Mouse (Mus musculus): ENCODE data around the gene Rasgrp4. TPM values are rescaled to one million over a fixed set of nuclear protein-coding genes. Genes with fewer than 3 reads are reported as not detected.
"Not testable (repeated sequence)": the region's sequence is repeated elsewhere in the genome, so short reads cannot be mapped to it uniquely, and the experiment has no call there.

Gene Rasgrp4
- total and polyA plus RNA-seq, 3 experiments, result 0.26 to 3.2 (median 1.4) TPM

- in situ Hi-C loops (cut with MboI; ENCODE audit: low pct_ligation_motif_present, low pct_unique_long_range_greater_than_20kb, low sequenced_read_pairs) (no loop called here), dilution Hi-C loops (cut with MboI; ENCODE audit: extremely low pct_ligation_motif_present, extremely low pct_unique_long_range_greater_than_20kb, low sequenced_read_pairs) (no loop called here)
- no peaks in the 10 kb centered on the region for H3K27me3 ChIP-seq (replicated peaks)
- no peak overlapping the region for H3K9ac ChIP-seq (ENCODE audit: insufficient read depth, low read depth)
- H3K4me1 ChIP-seq (ENCODE audit: control insufficient read depth in 1 of 2, insufficient read depth in 2 of 2), result peaks cover 4 to 14% of the 10 kb centered on the region in 2 experiments; a peak in 3 of 4 replicates
- peak overlapping the region; percentile 45 for H3K4me2 ChIP-seq (ENCODE audit: insufficient read depth, low read depth, poor library complexity, severe bottlenecking)
- TF ChIP-seq BHLHE40 (IDR thresholded peaks at IDR 0.05; ENCODE audit: low read depth, low read length) (no peak), SIN3A (IDR thresholded peaks at IDR 0.05; ENCODE audit: low read length) (no peak), ZMIZ1 (IDR thresholded peaks at IDR 0.05; ENCODE audit: low read depth, low read length) (no peak), KAT2A (IDR thresholded peaks at IDR 0.05; ENCODE audit: insufficient replicate concordance, low read length) (no peak), ZC3H11A (IDR thresholded peaks at IDR 0.05; ENCODE audit: low read depth, low read length) (no peak), TCF12 (IDR thresholded peaks at IDR 0.05; ENCODE audit: low read depth, low read length) (no peak), EP300 (IDR thresholded peaks at IDR 0.05; ENCODE audit: low read length) (no peak), CHD1 (IDR thresholded peaks at IDR 0.05; ENCODE audit: low read depth, low read length) (no peak), SMC3 (IDR thresholded peaks at IDR 0.05; ENCODE audit: low read depth, low read length) (no peak), POLR2AphosphoS2 (IDR thresholded peaks at IDR 0.05; ENCODE audit: low read depth, low read length) (no peak), CHD2 (IDR thresholded peaks at IDR 0.05; ENCODE audit: low read length) (no peak), IRF4 (IDR thresholded peaks at IDR 0.05; ENCODE audit: low read depth, low read length) (no peak), USF2 (conservative IDR thresholded peaks at IDR 0.05; ENCODE audit: low read depth, low read length) (no peak), RAD21 (IDR thresholded peaks at IDR 0.05; ENCODE audit: low read depth, low read length) (no peak)
- peaks cover 37% of the 10 kb centered on the region for H3K79me2 ChIP-seq (replicated peaks; ENCODE audit: control insufficient read depth, extremely low read depth, insufficient read depth, poor library complexity, severe bottlenecking)
- peaks cover 19 to 30% of the 10 kb centered on the region in 2 experiments for H3K36me3 ChIP-seq (replicated peaks in 1 of 2; ENCODE audit: control insufficient read depth in 1 of 2, insufficient read depth in 1 of 2, low read length in 1 of 2)
- no peak for DNase-seq (ENCODE audit: extremely low read depth)
- H3K27ac ChIP-seq (ENCODE audit: insufficient read depth, low read depth), result no peak overlapping the region
- peak overlapping the region in 2 of 3 experiments; percentile 48 to 90 for H3K4me3 ChIP-seq (replicated peaks in 1 of 3; ENCODE audit: low read depth in 2 of 3, low read length in 2 of 3, poor library complexity in 1 of 3)
- H3K9me3 ChIP-seq (replicated peaks; ENCODE audit: low read length), result no peaks in the 10 kb centered on the region
These were observed 46.2 kb downstream of the Rasgrp4 start for GRCm38 (mm10) chr7:29180854-29181236.

DNA sequence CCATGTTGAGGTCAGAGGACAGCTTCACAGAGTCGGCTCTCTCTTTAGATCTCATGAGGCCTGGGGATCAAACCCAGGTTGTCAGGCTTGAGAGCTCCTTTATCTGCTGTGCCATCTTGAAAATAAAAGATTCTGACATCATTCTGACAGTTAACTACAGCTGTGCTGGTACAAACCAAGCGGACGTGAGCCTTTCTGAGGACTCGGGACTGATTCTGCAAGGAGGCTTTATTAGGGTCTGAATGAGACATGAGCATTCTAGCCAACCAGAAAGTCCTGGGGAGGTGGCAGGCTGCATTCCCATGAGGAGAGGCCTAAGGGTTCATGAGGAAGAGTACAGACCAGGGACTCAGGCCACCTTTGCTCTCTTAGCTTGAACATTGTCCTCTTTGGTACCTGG lies 46.7 kb downstream of the Rasgrp4 start:
- Histone ChIP-seq H3K4me1 (ENCODE audit: control insufficient read depth in 1 of 2, insufficient read depth in 2 of 2) (peaks cover 4 to 14% of the 10 kb centered on the region in 2 experiments; a peak in 3 of 4 replicates), H3K79me2 (replicated peaks; ENCODE audit: control insufficient read depth, extremely low read depth, insufficient read depth, poor library complexity, severe bottlenecking) (peaks cover 37% of the 10 kb centered on the region), H3K36me3 (replicated peaks in 1 of 2; ENCODE audit: control insufficient read depth in 1 of 2, insufficient read depth in 1 of 2, low read length in 1 of 2) (peaks cover 14 to 25% of the 10 kb centered on the region in 2 experiments)
- H3K9ac ChIP-seq (ENCODE audit: insufficient read depth, low read depth); in situ Hi-C loops (cut with MboI; ENCODE audit: low pct_ligation_motif_present, low pct_unique_long_range_greater_than_20kb, low sequenced_read_pairs); H3K27me3 ChIP-seq (replicated peaks); DNase-seq (ENCODE audit: extremely low read depth); H3K9me3 ChIP-seq (replicated peaks; ENCODE audit: low read length); H3K4me3 ChIP-seq (replicated peaks in 1 of 3; ENCODE audit: low read depth in 2 of 3, low read length in 2 of 3, poor library complexity in 1 of 3); H3K27ac ChIP-seq (ENCODE audit: insufficient read depth, low read depth); dilution Hi-C loops (cut with MboI; ENCODE audit: extremely low pct_ligation_motif_present, extremely low pct_unique_long_range_greater_than_20kb, low sequenced_read_pairs); H3K4me2 ChIP-seq (ENCODE audit: insufficient read depth, low read depth, poor library complexity, severe bottlenecking): not testable (repeated sequence)

GRCm38 (mm10) chr7:29194230-29194629 lies 59.6 kb downstream of the Rasgrp4 start:
- H3K27ac ChIP-seq (ENCODE audit: insufficient read depth, low read depth); in situ Hi-C loops (cut with MboI; ENCODE audit: low pct_ligation_motif_present, low pct_unique_long_range_greater_than_20kb, low sequenced_read_pairs); H3K9me3 ChIP-seq (replicated peaks; ENCODE audit: low read length); H3K79me2 ChIP-seq (replicated peaks; ENCODE audit: control insufficient read depth, extremely low read depth, insufficient read depth, poor library complexity, severe bottlenecking); H3K36me3 ChIP-seq (replicated peaks in 1 of 2; ENCODE audit: control insufficient read depth in 1 of 2, insufficient read depth in 1 of 2, low read length in 1 of 2); H3K4me3 ChIP-seq (replicated peaks in 1 of 3; ENCODE audit: low read depth in 2 of 3, low read length in 2 of 3, poor library complexity in 1 of 3); H3K9ac ChIP-seq (ENCODE audit: insufficient read depth, low read depth); H3K27me3 ChIP-seq (replicated peaks); DNase-seq (ENCODE audit: extremely low read depth); dilution Hi-C loops (cut with MboI; ENCODE audit: extremely low pct_ligation_motif_present, extremely low pct_unique_long_range_greater_than_20kb, low sequenced_read_pairs); H3K4me2 ChIP-seq (ENCODE audit: insufficient read depth, low read depth, poor library complexity, severe bottlenecking); H3K4me1 ChIP-seq (ENCODE audit: control insufficient read depth in 1 of 2, insufficient read depth in 2 of 2): not testable (repeated sequence)
